Mouse (Mus musculus): ENCODE measurements around the gene Entr1. TPM values are rescaled to one million over a fixed set of nuclear protein-coding genes. Genes with fewer than 3 reads are reported as not detected.
A peak's percentile ranks its signal among the peaks of the same experiment; 100 is the strongest.

Gene Entr1
- polyA plus RNA-seq, 1 experiment from 2014 or later = 116 TPM

- Histone ChIP-seq H3K4me3 (ENCODE audit: low read depth, low read length) (no peak overlapping the region), H3K36me3 (ENCODE audit: insufficient read depth) (peaks cover 73% of the 10 kb centered on the region), H3K9ac (no peak overlapping the region; the same call in 1 of the 2 replicates), H3K27ac (ENCODE audit: low read depth) (0 out of 2 replicates have a peak overlapping the region, but pooled peaks have one; percentile 50), H3K27me3 (ENCODE audit: insufficient read depth, low read length) (no peaks in the 10 kb centered on the region), H3K4me2 (no peak overlapping the region), H3K4me1 (ENCODE audit: insufficient read depth) (no peaks in the 10 kb centered on the region), H3K9me3 (ENCODE audit: low read depth, low read length) (no peaks in the 10 kb centered on the region)
- ATAC-seq (ENCODE audit: insufficient read depth) (peak; percentile 58), DNase-seq (peak; percentile 84)
- no peak for TF ChIP-seq CTCF (IDR thresholded peaks at IDR 0.05; ENCODE audit: low read depth)
- WGBS = 57% methylated on average over 10 of the region's 10 CpGs
These were observed 24.2 kb downstream of the Entr1 start for GRCm38 (mm10) chr2:26364738-26365465.

- 34% methylated on average over 5 of the region's 5 CpGs for WGBS
- Histone ChIP-seq H3K27ac (ENCODE audit: low read depth) (no peak overlapping the region), H3K4me1 (ENCODE audit: insufficient read depth) (no peaks in the 10 kb centered on the region), H3K4me2 (no peak overlapping the region), H3K4me3 (ENCODE audit: low read depth, low read length) (no peak overlapping the region), H3K9ac (no peak overlapping the region), H3K27me3 (ENCODE audit: insufficient read depth, low read length) (no peaks in the 10 kb centered on the region), H3K36me3 (ENCODE audit: insufficient read depth) (peaks cover 59% of the 10 kb centered on the region), H3K9me3 (ENCODE audit: low read depth, low read length) (no peaks in the 10 kb centered on the region)
- no peak for TF ChIP-seq CTCF (IDR thresholded peaks at IDR 0.05; ENCODE audit: low read depth)
- DNase-seq (no peak), ATAC-seq (ENCODE audit: insufficient read depth) (no peak)
These were observed 25.6 kb downstream of the Entr1 start for GRCm38 (mm10) chr2:26363481-26363880.

- DNase-seq (no peak), ATAC-seq (ENCODE audit: insufficient read depth) (no peak)
- Histone ChIP-seq H3K4me1 (ENCODE audit: insufficient read depth) (no peaks in the 10 kb centered on the region), H3K27ac (ENCODE audit: low read depth) (no peak overlapping the region), H3K27me3 (ENCODE audit: insufficient read depth, low read length) (no peaks in the 10 kb centered on the region), H3K9me3 (ENCODE audit: low read depth, low read length) (no peaks in the 10 kb centered on the region), H3K4me2 (no peak overlapping the region), H3K36me3 (ENCODE audit: insufficient read depth) (peaks cover 54% of the 10 kb centered on the region), H3K9ac (no peak overlapping the region), H3K4me3 (ENCODE audit: low read depth, low read length) (no peak overlapping the region)
- TF ChIP-seq CTCF (IDR thresholded peaks at IDR 0.05; ENCODE audit: low read depth) = no peak
- WGBS = 78% methylated on average over 5 of the region's 5 CpGs
These were observed 26.1 kb downstream of the Entr1 start for GRCm38 (mm10) chr2:26362991-26363390.

- Histone ChIP-seq H3K4me2 (no peak within 1 kb of the TSS), H3K4me3 (ENCODE audit: low read depth, low read length) (no peak within 1 kb of the TSS), H3K9ac (no peak within 1 kb of the TSS), H3K4me1 (ENCODE audit: insufficient read depth) (0 out of 2 replicates have a peak, but pooled peaks cover 3% of the 10 kb centered on the region), H3K27ac (ENCODE audit: low read depth) (no peak within 1 kb of the TSS), H3K9me3 (ENCODE audit: low read depth, low read length) (no peaks in the 10 kb centered on the region), H3K27me3 (ENCODE audit: insufficient read depth, low read length) (no peaks in the 10 kb centered on the region), H3K36me3 (ENCODE audit: insufficient read depth) (peaks cover 32% of the 10 kb centered on the region)
- 32% methylated on average over 3 of the region's 3 CpGs for WGBS
- no peak for DNase-seq
- no peak for TF ChIP-seq CTCF (IDR thresholded peaks at IDR 0.05; ENCODE audit: low read depth)
- ATAC-seq (ENCODE audit: insufficient read depth) = no peak
These were observed 28.3 kb downstream of the Entr1 start, which contains the start of gene Card9 for GRCm38 (mm10) chr2:26360772-26361171. Card9 (minus strand) TSS chr2:26360918.

- peaks cover 24% of the 10 kb centered on the region for H3K36me3 ChIP-seq (ENCODE audit: insufficient read depth)
- H3K9ac ChIP-seq = no peak overlapping the region
- 74% methylated on average over 6 of the region's 6 CpGs for WGBS
- H3K27me3 ChIP-seq (ENCODE audit: insufficient read depth, low read length) = no peaks in the 10 kb centered on the region
- DNase-seq = no peak
- 0 out of 2 replicates have a peak, but pooled peaks cover 3% of the 10 kb centered on the region for H3K4me1 ChIP-seq (ENCODE audit: insufficient read depth)
- no peak overlapping the region for H3K4me3 ChIP-seq (ENCODE audit: low read depth, low read length)
- H3K9me3 ChIP-seq (ENCODE audit: low read depth, low read length) = no peaks in the 10 kb centered on the region
- no peak overlapping the region for H3K4me2 ChIP-seq
- no peak for ATAC-seq (ENCODE audit: insufficient read depth)
- TF ChIP-seq CTCF (IDR thresholded peaks at IDR 0.05; ENCODE audit: low read depth) = no peak
- no peak overlapping the region for H3K27ac ChIP-seq (ENCODE audit: low read depth)
These were observed 29.1 kb downstream of the Entr1 start for GRCm38 (mm10) chr2:26359983-26360382.

GRCm38 (mm10) chr2:26358667-26359320, 30.3 kb downstream of the Entr1 start:
- 81% methylated on average over 13 of the region's 13 CpGs for WGBS
- TF ChIP-seq CTCF (IDR thresholded peaks at IDR 0.05; ENCODE audit: low read depth) = no peak

GRCm38 (mm10) chr2:26357484-26357883, 31.6 kb downstream of the Entr1 start:
- Histone ChIP-seq H3K36me3 (ENCODE audit: insufficient read depth) (0 out of 2 replicates have a peak, but pooled peaks cover 2% of the 10 kb centered on the region), H3K9me3 (ENCODE audit: low read depth, low read length) (no peaks in the 10 kb centered on the region), H3K4me3 (ENCODE audit: low read depth, low read length) (no peak overlapping the region), H3K4me2 (no peak overlapping the region), H3K9ac (no peak overlapping the region), H3K27me3 (ENCODE audit: insufficient read depth, low read length) (no peaks in the 10 kb centered on the region), H3K4me1 (ENCODE audit: insufficient read depth) (peaks cover 9% of the 10 kb centered on the region; the same call in 1 of the 2 replicates), H3K27ac (ENCODE audit: low read depth) (no peak overlapping the region)
- WGBS = 39% methylated on average over 15 of the region's 15 CpGs
- ATAC-seq (ENCODE audit: insufficient read depth) = no peak
- TF ChIP-seq CTCF (IDR thresholded peaks at IDR 0.05; ENCODE audit: low read depth) = peak; percentile 47
- DNase-seq = no peak

More at GRCm38 (mm10) chr2:26358667-26359320, 30.3 kb downstream of the Entr1 start:
- Histone ChIP-seq H3K27ac (ENCODE audit: low read depth) (no peak overlapping the region), H3K4me2 (no peak overlapping the region), H3K27me3 (ENCODE audit: insufficient read depth, low read length) (no peaks in the 10 kb centered on the region), H3K4me1 (ENCODE audit: insufficient read depth) (0 out of 2 replicates have a peak, but pooled peaks cover 3% of the 10 kb centered on the region), H3K4me3 (ENCODE audit: low read depth, low read length) (no peak overlapping the region), H3K9ac (no peak overlapping the region), H3K36me3 (ENCODE audit: insufficient read depth) (peaks cover 13% of the 10 kb centered on the region; the same call in 1 of the 2 replicates), H3K9me3 (ENCODE audit: low read depth, low read length) (no peaks in the 10 kb centered on the region)
- DNase-seq = no peak
- no peak for ATAC-seq (ENCODE audit: insufficient read depth)
